Mouse (Mus musculus) small intestine, adult 2 months (tissue): ENCODE results near the gene Rita1.

Experiments used
- CTCF ChIP-seq: fragments of 200-500 bp; IDR thresholded peaks from 2 replicates; pipeline ENCODE4 v1.5.1; 2012; ENCODE audit warnings: low read depth, mild to moderate bottlenecking, control low read depth, inconsistent platforms, low read length, moderate library complexity, mixed read lengths; ENCODE audit not compliant: insufficient replicate concordance, insufficient read length; ENCODE audit errors: extremely low read depth
- POLR2A ChIP-seq: fragments of 200-500 bp; IDR thresholded peaks from 2 replicates; pipeline ENCODE4 v1.6.1; 2012; ENCODE audit warnings: low read depth, mild to moderate bottlenecking, control low read depth, inconsistent platforms, low read length, moderate library complexity

GRCm38 (mm10) chr5:120640094-120640493 lies 27.7 kb upstream of the Rita1 start:
- no peak for TF ChIP-seq POLR2A
- TF ChIP-seq CTCF = no peak
